Mouse (Mus musculus): ENCODE data around the gene Actc1. TPM values are rescaled to one million over a fixed set of nuclear protein-coding genes. Genes with fewer than 3 reads are reported as not detected.
A peak's percentile ranks its signal among the peaks of the same experiment; 100 is the strongest.

Actc1 gene
- polyA plus RNA-seq, 1 experiment from 2014 or later, result 12,441 TPM

DNA sequence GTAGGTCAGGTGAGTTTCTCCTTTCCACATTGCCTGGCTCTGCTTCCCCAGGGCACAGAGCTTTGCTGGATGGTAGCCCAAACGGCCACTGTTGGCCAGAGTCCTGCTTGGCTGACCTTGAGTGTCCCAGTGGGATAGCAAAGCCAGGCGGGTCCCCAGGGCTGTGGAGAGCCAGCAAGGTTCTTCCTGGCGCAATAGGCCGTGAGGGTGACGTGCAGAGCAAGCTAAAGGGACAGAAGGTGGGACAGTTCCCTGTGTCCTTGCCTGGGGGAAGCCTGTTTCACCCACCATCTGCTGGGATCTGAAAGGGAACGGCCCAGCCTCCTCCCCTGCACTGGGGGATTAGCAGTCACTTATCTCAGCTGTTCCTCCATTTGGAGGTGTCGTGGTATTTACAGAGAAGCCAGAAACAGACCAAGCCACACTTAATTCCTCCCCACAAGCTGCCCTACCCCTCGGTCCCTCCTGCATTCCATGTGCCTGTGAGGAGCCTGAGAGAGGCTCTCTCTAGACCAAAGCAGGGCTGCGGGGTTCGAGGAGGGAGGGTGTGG lies 4.0 kb upstream of the Actc1 start:
- ATAC-seq (replicated peaks; ENCODE audit: insufficient number of reproducible peaks, low FRiP score, low TSS enrichment), result peak; percentile 36
- H3K9me3 ChIP-seq (replicated peaks; ENCODE audit: control insufficient read depth, low read length), result no peaks in the 10 kb centered on the region
- H3K4me2 ChIP-seq, result peak overlapping the region; percentile 47
- 4% methylated on average over 10 of the region's 10 CpGs for WGBS (ENCODE audit: insufficient replicate concordance)
- H3K36me3 ChIP-seq (ENCODE audit: control insufficient read depth, insufficient read depth, low read length), result no peaks in the 10 kb centered on the region
- peak overlapping the region; percentile 14 for H3K4me3 ChIP-seq (ENCODE audit: low read depth, low read length)
- peak overlapping the region; percentile 99 for H3K27ac ChIP-seq (ENCODE audit: low read depth, low read length)
- H3K9ac ChIP-seq (ENCODE audit: low read depth, low read length), result peak overlapping the region; percentile 75
- peaks cover 5% of the 10 kb centered on the region; the same call in 1 of the 2 replicates for H3K4me1 ChIP-seq (ENCODE audit: control insufficient read depth, insufficient read depth, low read length)
- H3K27me3 ChIP-seq (ENCODE audit: control insufficient read depth, insufficient read depth, low read length), result no peaks in the 10 kb centered on the region

DNA sequence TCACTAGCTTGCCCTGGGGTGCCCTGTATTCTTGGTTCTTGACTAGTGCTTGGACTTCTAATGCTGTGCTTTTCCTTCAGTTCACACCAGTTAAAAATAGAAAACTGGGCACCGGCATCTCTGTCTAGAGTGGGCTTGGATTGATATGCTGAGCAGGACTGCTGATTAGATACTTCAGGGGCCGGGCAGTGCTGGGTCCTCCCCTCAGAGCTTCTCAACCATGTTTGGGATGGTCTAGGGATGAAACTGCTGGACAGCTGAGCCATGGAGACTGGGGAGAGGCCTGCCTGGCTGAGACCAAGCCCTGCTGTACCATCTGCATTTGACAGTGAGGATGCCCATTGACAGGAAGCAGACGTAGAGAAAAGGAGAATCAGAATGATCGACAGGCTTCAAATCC lies 781 bp upstream of the Actc1 start:
- Histone ChIP-seq H3K9me3 (replicated peaks; ENCODE audit: control insufficient read depth, low read length) (no peaks in the 10 kb centered on the region), H3K27ac (ENCODE audit: low read depth, low read length) (peak overlapping the region; percentile 99), H3K36me3 (ENCODE audit: control insufficient read depth, insufficient read depth, low read length) (no peaks in the 10 kb centered on the region), H3K4me3 (ENCODE audit: low read depth, low read length) (peak overlapping the region; percentile 15), H3K27me3 (ENCODE audit: control insufficient read depth, insufficient read depth, low read length) (no peaks in the 10 kb centered on the region), H3K9ac (ENCODE audit: low read depth, low read length) (peak overlapping the region; percentile 56), H3K4me2 (peak overlapping the region; percentile 46), H3K4me1 (ENCODE audit: control insufficient read depth, insufficient read depth, low read length) (peaks cover 5% of the 10 kb centered on the region)
- ATAC-seq (replicated peaks; ENCODE audit: insufficient number of reproducible peaks, low FRiP score, low TSS enrichment), result peak; percentile 52
- 30% methylated on average over 4 of the region's 4 CpGs for WGBS (ENCODE audit: insufficient replicate concordance)

DNA sequence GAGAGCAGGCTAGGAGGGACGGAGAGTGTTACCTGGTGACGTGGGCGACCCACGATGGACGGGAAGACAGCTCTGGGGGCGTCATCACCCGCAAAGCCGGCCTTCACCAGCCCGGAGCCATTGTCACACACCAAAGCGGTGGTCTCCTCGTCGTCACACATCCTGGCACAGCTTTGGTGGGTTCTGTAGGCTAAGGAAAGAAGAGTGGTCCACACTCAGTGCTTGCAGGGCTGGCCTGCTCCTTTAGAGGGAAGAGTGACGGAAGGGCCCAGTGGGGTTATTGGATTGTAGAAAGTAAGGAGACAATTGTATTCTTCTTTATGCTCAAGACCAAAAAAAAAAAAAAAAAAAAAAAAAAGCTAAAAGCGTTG lies 1.5 kb downstream of the Actc1 start:
- H3K27me3 ChIP-seq (ENCODE audit: control insufficient read depth, insufficient read depth, low read length), result no peaks in the 10 kb centered on the region
- H3K4me1 ChIP-seq (ENCODE audit: control insufficient read depth, insufficient read depth, low read length), result no peaks in the 10 kb centered on the region; the same call in none of the 2 replicates
- peak overlapping the region; percentile 62 for H3K4me3 ChIP-seq (ENCODE audit: low read depth, low read length)
- no peaks in the 10 kb centered on the region for H3K36me3 ChIP-seq (ENCODE audit: control insufficient read depth, insufficient read depth, low read length)
- 52% methylated on average over 14 of the region's 14 CpGs for WGBS (ENCODE audit: insufficient replicate concordance)
- H3K9me3 ChIP-seq (replicated peaks; ENCODE audit: control insufficient read depth, low read length), result no peaks in the 10 kb centered on the region
- peak overlapping the region; percentile 63 for H3K4me2 ChIP-seq
- ATAC-seq (replicated peaks; ENCODE audit: insufficient number of reproducible peaks, low FRiP score, low TSS enrichment), result no peak
- peak overlapping the region; percentile 99 for H3K27ac ChIP-seq (ENCODE audit: low read depth, low read length)
- peak overlapping the region; percentile 94 for H3K9ac ChIP-seq (ENCODE audit: low read depth, low read length)

DNA sequence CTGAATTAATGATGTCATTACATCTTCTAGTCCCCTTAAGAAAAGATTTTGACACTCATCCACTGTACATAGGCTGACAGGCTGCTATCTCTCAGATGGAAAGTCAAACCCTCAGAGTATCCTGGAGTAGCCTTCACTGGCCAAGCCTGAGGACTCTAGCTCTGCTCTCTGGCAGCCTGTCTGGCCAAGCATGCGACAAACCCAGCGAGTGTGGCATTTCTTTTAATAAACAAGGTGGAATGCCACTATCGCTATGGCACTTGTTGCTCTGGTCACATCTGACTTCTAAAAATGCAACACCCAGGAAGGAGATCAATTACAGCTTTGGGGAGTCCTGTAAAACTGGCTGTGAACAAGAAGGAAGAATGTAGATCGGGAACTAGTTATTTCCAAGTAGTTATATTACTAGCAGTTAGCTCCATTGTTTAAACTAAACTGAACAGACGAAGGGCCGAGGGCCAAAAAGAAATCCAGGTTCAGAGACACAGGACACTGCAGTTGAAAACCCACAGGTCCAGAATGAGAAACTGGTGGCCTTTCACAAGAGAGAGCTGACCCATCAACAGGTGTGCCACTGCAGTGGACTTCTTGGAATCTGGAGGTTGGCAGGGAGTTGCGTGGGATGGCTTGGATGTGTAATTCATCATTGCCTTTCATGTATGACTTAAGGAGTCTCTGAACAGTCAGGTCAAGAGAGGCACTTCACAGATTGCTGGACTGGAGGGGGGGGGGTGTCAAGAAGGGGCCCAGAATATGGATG lies 2.1 kb downstream of the Actc1 start:
- peak overlapping the region; percentile 94 for H3K9ac ChIP-seq (ENCODE audit: low read depth, low read length)
- H3K4me3 ChIP-seq (ENCODE audit: low read depth, low read length), result peak overlapping the region; percentile 62
- peak overlapping the region; percentile 99 for H3K27ac ChIP-seq (ENCODE audit: low read depth, low read length)
- no peak for ATAC-seq (replicated peaks; ENCODE audit: insufficient number of reproducible peaks, low FRiP score, low TSS enrichment)
- no peaks in the 10 kb centered on the region for H3K36me3 ChIP-seq (ENCODE audit: control insufficient read depth, insufficient read depth, low read length)
- no peaks in the 10 kb centered on the region for H3K27me3 ChIP-seq (ENCODE audit: control insufficient read depth, insufficient read depth, low read length)
- WGBS (ENCODE audit: insufficient replicate concordance), result 56% methylated on average over 7 of the region's 7 CpGs
- no peaks in the 10 kb centered on the region; the same call in 1 of the 2 replicates for H3K4me1 ChIP-seq (ENCODE audit: control insufficient read depth, insufficient read depth, low read length)
- H3K9me3 ChIP-seq (replicated peaks; ENCODE audit: control insufficient read depth, low read length), result no peaks in the 10 kb centered on the region
- H3K4me2 ChIP-seq, result peak overlapping the region; percentile 63

DNA sequence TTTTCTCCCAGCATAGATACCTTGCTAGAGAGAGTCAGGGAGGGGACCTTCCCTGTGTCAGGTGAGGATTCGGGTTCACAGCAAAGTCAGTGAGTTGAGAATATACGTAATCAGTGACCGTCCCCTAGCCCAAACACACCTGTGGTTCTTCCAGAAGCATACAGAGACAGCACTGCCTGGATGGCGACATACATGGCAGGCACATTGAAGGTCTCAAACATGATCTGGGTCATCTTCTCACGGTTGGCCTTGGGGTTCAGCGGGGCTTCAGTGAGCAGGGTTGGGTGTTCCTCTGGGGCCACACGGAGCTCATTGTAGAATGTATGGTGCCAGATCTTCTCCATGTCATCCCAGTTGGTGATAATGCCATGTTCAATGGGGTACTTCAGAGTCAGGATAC lies 3.2 kb downstream of the Actc1 start:
- Histone ChIP-seq H3K36me3 (ENCODE audit: control insufficient read depth, insufficient read depth, low read length) (no peaks in the 10 kb centered on the region), H3K27me3 (ENCODE audit: control insufficient read depth, insufficient read depth, low read length) (no peaks in the 10 kb centered on the region), H3K4me1 (ENCODE audit: control insufficient read depth, insufficient read depth, low read length) (no peaks in the 10 kb centered on the region; the same call in 1 of the 2 replicates), H3K9ac (ENCODE audit: low read depth, low read length) (peak overlapping the region; percentile 94), H3K4me3 (ENCODE audit: low read depth, low read length) (peak overlapping the region; percentile 62), H3K9me3 (replicated peaks; ENCODE audit: control insufficient read depth, low read length) (no peaks in the 10 kb centered on the region), H3K4me2 (peak overlapping the region; percentile 63), H3K27ac (ENCODE audit: low read depth, low read length) (peak overlapping the region; percentile 99)
- ATAC-seq (replicated peaks; ENCODE audit: insufficient number of reproducible peaks, low FRiP score, low TSS enrichment), result no peak
- 71% methylated on average over 7 of the region's 7 CpGs for WGBS (ENCODE audit: insufficient replicate concordance)

DNA sequence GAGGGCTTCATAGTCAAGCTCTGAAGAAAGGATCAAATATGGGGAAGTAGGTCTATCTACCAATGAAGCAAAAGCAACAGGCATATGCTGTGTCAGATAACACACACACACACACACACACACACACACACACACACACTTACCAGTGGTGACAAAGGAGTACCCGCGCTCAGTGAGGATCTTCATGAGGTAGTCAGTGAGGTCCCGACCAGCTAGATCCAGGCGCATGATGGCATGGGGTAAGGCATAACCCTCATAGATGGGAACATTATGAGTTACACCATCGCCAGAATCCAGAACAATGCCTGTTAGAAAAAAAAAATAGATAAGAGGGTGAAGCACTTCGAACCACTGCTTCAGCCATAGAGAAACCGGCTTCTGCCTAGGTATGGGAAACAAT lies 4.0 kb downstream of the Actc1 start:
- Histone ChIP-seq H3K4me1 (ENCODE audit: control insufficient read depth, insufficient read depth, low read length) (no peaks in the 10 kb centered on the region; the same call in 1 of the 2 replicates), H3K27ac (ENCODE audit: low read depth, low read length) (peak overlapping the region; percentile 99), H3K36me3 (ENCODE audit: control insufficient read depth, insufficient read depth, low read length) (no peaks in the 10 kb centered on the region), H3K9ac (ENCODE audit: low read depth, low read length) (peak overlapping the region; percentile 94), H3K27me3 (ENCODE audit: control insufficient read depth, insufficient read depth, low read length) (no peaks in the 10 kb centered on the region), H3K4me2 (peak overlapping the region; percentile 63), H3K9me3 (replicated peaks; ENCODE audit: control insufficient read depth, low read length) (no peaks in the 10 kb centered on the region), H3K4me3 (ENCODE audit: low read depth, low read length) (peak overlapping the region; percentile 62)
- WGBS (ENCODE audit: insufficient replicate concordance), result 66% methylated on average over 7 of the region's 7 CpGs
- ATAC-seq (replicated peaks; ENCODE audit: insufficient number of reproducible peaks, low FRiP score, low TSS enrichment), result no peak

DNA sequence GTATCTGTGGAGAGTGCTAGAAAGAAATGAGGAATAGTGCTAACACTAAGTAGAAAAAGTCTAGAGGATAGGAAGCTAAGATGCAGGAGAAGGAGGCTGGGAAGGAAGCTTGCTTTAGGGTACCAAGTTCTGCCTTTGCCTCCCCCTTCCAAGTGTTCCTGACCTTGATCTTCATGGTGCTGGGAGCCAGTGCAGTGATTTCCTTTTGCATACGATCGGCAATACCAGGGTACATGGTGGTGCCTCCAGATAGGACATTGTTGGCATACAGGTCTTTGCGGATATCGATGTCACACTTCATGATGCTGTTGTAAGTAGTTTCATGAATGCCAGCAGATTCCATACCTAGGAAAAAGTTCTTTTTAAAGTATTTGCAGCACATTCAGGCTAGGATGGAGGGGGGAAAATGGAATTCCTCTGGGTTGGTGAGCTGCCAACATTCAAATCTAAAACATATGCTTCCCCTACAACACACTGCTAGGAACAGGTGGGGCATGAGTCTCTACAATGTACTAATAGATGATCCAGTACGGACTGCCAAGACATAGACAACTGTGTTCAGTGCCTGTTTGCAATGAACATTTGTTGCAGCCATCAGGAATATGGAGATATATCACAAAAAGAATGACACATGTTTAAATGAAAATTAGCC lies 5.3 kb downstream of the Actc1 start:
- Histone ChIP-seq H3K36me3 (ENCODE audit: control insufficient read depth, insufficient read depth, low read length) (no peaks in the 10 kb centered on the region), H3K27ac (ENCODE audit: low read depth, low read length) (peak overlapping the region; percentile 38; the same call in 1 of the 2 replicates), H3K9me3 (replicated peaks; ENCODE audit: control insufficient read depth, low read length) (no peaks in the 10 kb centered on the region), H3K4me1 (ENCODE audit: control insufficient read depth, insufficient read depth, low read length) (no peaks in the 10 kb centered on the region; the same call in 1 of the 2 replicates), H3K4me3 (ENCODE audit: low read depth, low read length) (peak overlapping the region; percentile 62), H3K27me3 (ENCODE audit: control insufficient read depth, insufficient read depth, low read length) (no peaks in the 10 kb centered on the region), H3K4me2 (peak overlapping the region; percentile 63), H3K9ac (ENCODE audit: low read depth, low read length) (peak overlapping the region; percentile 54; the same call in 1 of the 2 replicates)
- ATAC-seq (replicated peaks; ENCODE audit: insufficient number of reproducible peaks, low FRiP score, low TSS enrichment), result no peak
- 76% methylated on average over 5 of the region's 5 CpGs for WGBS (ENCODE audit: insufficient replicate concordance)

DNA sequence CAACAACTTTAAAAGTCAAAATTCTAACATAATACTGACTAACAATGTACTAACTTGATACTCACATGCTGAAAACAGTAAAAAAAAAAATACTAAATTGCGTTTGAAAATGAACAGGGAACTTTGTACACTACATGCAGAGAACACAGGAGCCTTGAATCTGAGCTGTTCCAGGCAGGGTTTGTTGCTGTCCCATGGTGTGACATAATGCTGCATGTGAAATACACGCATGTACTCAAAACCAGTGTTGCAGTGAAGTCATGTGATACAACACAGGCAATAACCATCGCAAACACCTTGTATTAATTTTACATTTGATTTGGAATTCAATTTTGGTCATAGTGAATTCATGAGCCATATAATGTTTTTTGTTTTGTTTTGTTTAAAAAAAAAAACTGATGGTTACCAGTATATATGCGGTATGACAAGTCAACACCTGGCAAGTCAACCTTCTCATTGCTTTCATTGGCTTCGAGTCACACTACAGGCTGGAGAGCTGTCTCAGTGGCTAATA lies 7.1 kb downstream of the Actc1 start:
- Histone ChIP-seq H3K4me1 (ENCODE audit: control insufficient read depth, insufficient read depth, low read length) (no peaks in the 10 kb centered on the region; the same call in 1 of the 2 replicates), H3K36me3 (ENCODE audit: control insufficient read depth, insufficient read depth, low read length) (no peaks in the 10 kb centered on the region), H3K9me3 (replicated peaks; ENCODE audit: control insufficient read depth, low read length) (no peaks in the 10 kb centered on the region), H3K4me2 (no peak overlapping the region), H3K27ac (ENCODE audit: low read depth, low read length) (no peak overlapping the region), H3K27me3 (ENCODE audit: control insufficient read depth, insufficient read depth, low read length) (no peaks in the 10 kb centered on the region), H3K4me3 (ENCODE audit: low read depth, low read length) (no peak overlapping the region), H3K9ac (ENCODE audit: low read depth, low read length) (no peak overlapping the region)
- 73% methylated on average over 5 of the region's 5 CpGs for WGBS (ENCODE audit: insufficient replicate concordance)
- no peak for ATAC-seq (replicated peaks; ENCODE audit: insufficient number of reproducible peaks, low FRiP score, low TSS enrichment)
